Mouse (Mus musculus) embryonic facial prominence, embryonic 14.5 days (tissue): ENCODE measurements around the gene Serhl. TPM values are rescaled to one million over a fixed set of nuclear protein-coding genes. Genes with fewer than 3 reads are reported as not detected.
A peak's percentile ranks its signal among the peaks of the same experiment; 100 is the strongest.

Experiments
- ATAC-seq: fragments of 200-750 bp; cut with Nextera tagmentation; 2 replicates; pipeline ENCODE4 v1.8.0; 2017; ENCODE audit warnings: low read depth, moderate number of reproducible peaks, moderate TSS enrichment
- DNase-seq: peaks from one replicate; pipeline ENCODE4 v3.0.0-alpha.2; 2015; ENCODE audit warnings: low spot score
- H3K27ac ChIP-seq: fragments of 300-500 bp; sonication (generic); replicated peaks from 2 replicates; pipeline ENCODE4 v1.5.1; 2014; ENCODE audit warnings: low read depth, mild to moderate bottlenecking, low read length, moderate library complexity
- H3K27me3 ChIP-seq: fragments of 300-500 bp; sonication (generic); replicated peaks from 2 replicates; pipeline ENCODE4 v1.6.1; 2014; ENCODE audit warnings: low read length; ENCODE audit not compliant: control insufficient read depth, insufficient read depth
- H3K36me3 ChIP-seq: fragments of 300-500 bp; sonication (generic); 2 replicates; pipeline ENCODE4 v1.6.1; 2014; ENCODE audit warnings: low read length, mixed read lengths; ENCODE audit not compliant: control insufficient read depth, insufficient read depth
- H3K4me1 ChIP-seq: fragments of 300-500 bp; sonication (generic); 2 replicates; pipeline ENCODE4 v1.6.1; 2014; ENCODE audit warnings: antibody characterized with exemption, low read length; ENCODE audit not compliant: control insufficient read depth, insufficient read depth
- H3K4me2 ChIP-seq: fragments of 300-500 bp; sonication (generic); 2 replicates; pipeline ENCODE4 v1.6.1; 2014; ENCODE audit warnings: low read depth, mild to moderate bottlenecking, low read length, moderate library complexity, mixed read lengths
- H3K4me3 ChIP-seq: fragments of 300-500 bp; sonication (generic); 2 replicates; pipeline ENCODE4 v1.5.1; 2014; ENCODE audit warnings: low read depth, mild to moderate bottlenecking, low read length
- H3K9ac ChIP-seq: fragments of 300-500 bp; sonication (generic); 2 replicates; pipeline ENCODE4 v1.6.1; 2014; ENCODE audit warnings: low read depth, mild to moderate bottlenecking, low read length, moderate library complexity, mixed read lengths
- H3K9me3 ChIP-seq: fragments of 300-500 bp; sonication (generic); 2 replicates; pipeline ENCODE4 v1.6.1; 2016; ENCODE audit warnings: low read length; ENCODE audit not compliant: control insufficient read depth
- WGBS: fragments of 180-500 bp; shearing (Covaris S2); extraction: QIAGEN DNeasy Blood & Tissue Kit; methylation state at CpG from one replicate; pipeline ENCODE4 v1.1.7; 2014; 5-methylcytosine and 5-hydroxymethylcytosine counted together
- polyA plus RNA-seq: library from polyadenylated mRNA; unstranded; fragments of >200 nt; fragmentation: Nextera tagmentation; extraction: Ambion mirVana; gene quantifications from 2 replicates; pipeline ENCODE4 v1.2.1, GENCODE M21; 2014

Serhl gene
- polyA plus RNA-seq, 1 experiment from 2014 or later: 63.8 TPM

DNA sequence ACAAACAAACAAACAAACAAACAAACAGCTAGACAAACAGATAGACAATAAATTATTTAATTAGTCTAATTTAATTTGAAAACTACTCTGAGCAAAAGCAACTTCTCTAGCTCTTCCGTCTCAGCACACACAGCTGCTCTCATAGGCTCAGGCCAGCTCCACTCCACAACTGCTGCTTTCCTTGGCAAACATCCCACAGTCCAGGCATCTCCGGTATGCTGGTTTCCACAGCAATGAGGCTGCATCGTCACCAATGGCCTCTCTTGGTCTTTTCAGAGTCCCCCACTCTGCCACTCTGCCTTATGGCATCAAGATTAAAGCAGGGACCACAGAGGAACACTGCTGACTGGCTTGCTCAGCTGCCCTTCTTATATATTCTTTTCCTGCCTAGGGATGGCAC is 18.4 kb upstream of the Serhl start:
- Histone ChIP-seq H3K36me3 (no peaks in the 10 kb centered on the region), H3K9me3 (peaks cover 8% of the 10 kb centered on the region; the same call in 1 of the 2 replicates), H3K4me3 (no peak overlapping the region), H3K27ac (no peak overlapping the region; the same call in 1 of the 2 replicates), H3K4me1 (no peaks in the 10 kb centered on the region), H3K9ac (no peak overlapping the region), H3K4me2 (no peak overlapping the region), H3K27me3 (no peaks in the 10 kb centered on the region)
- peak; percentile 88 for ATAC-seq
- WGBS: 37% methylated on average over 3 of the region's 3 CpGs
- peak; percentile 89 for DNase-seq

DNA sequence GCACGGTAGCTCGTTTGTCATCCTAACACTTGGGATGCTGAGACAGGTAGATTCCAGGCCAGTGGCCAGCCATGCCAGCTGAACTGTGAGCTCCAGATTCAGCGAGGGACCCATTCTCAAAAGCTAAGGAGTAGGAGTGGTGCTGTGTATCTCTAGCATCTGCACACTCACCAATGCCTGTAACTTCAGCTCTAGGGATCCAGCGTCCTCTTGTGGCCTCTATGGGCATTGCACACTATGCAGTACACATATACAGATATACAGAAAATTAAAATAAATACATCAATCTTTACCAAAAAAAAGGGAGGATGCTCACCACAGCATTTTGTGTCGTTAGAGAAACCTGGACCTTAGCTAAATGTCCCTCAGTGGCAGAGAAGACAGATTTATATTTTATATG is 17.6 kb upstream of the Serhl start:
- Histone ChIP-seq H3K27ac (no peak overlapping the region), H3K4me1 (no peaks in the 10 kb centered on the region), H3K4me3 (no peak overlapping the region), H3K9me3 (peaks cover 8% of the 10 kb centered on the region; the same call in 1 of the 2 replicates), H3K4me2 (no peak overlapping the region), H3K27me3 (no peaks in the 10 kb centered on the region), H3K9ac (no peak overlapping the region), H3K36me3 (no peaks in the 10 kb centered on the region)
- ATAC-seq (no peak), DNase-seq (no peak)
- WGBS: 79% methylated on average over 5 of the region's 5 CpGs

DNA sequence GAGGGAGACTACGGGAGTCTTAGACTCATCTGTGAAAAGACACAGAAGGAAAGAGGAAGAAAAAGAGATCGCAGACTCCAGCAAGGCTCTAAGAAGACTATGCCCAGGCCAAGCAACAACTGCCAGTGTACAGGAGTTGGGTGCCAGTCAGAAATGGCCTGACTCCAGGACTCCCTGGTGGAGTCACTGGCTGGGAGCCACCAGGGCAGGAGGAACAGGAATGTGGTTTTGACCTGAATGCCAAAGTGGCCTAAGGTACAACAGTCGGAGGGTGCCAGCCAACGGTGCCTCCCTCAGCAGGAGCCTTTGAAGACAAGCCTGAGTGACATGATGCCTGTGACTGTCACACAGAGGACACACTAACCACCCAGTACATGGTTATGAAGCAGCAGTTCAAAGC is 15.1 kb upstream of the Serhl start:
- ATAC-seq (no peak), DNase-seq (no peak)
- no peak overlapping the region for H3K4me3 ChIP-seq

DNA sequence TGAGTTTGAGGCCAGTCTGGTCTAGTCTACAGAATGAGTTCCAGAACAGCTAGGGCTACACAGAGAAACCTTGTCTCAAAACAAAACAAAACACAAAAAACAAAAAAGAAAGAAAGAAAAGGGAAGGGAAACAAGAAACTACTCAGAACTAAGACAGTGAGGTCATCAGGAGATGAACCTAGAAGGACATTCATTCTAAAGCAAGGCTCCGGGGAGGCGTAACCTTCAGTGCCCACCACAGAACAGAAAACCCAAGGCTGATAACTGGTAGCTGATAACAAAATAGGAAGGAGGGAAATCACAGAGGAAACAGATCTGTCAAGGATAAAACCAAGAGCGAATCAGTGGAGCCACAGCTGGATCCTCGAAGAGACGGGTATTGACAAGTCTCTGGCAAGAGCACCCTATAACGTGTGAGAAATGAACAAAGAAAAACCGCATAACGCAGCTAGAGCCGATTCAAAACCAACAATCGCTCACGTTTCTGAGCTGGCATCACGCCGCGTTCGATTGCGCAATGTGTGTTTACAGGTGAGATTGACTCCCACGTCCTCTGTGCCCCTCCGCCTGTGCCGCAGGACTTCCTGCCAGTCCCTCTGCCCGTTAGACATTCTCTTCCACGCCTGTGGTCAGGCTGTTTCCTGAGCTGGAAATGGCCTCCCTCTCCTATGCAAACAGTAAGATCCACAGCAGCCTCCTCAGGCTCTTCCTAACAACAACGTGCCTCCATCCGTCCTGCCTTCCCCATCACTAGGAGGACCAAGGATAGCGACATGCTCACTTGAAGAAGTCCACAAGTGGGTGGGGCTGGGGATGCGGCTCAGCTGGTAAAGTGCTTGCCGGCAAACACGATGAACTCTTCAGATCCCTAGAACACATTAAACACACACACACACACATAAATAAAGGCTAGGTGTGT is 13.4 kb upstream of the Serhl start:
- no peaks in the 10 kb centered on the region for H3K4me1 ChIP-seq
- no peak for ATAC-seq

More for the DNA sequence above, 15.1 kb upstream of the Serhl start:
- Histone ChIP-seq H3K36me3 (no peaks in the 10 kb centered on the region), H3K27ac (no peak overlapping the region), H3K27me3 (no peaks in the 10 kb centered on the region), H3K9me3 (peaks cover 8% of the 10 kb centered on the region; the same call in 1 of the 2 replicates), H3K4me2 (no peak overlapping the region), H3K9ac (no peak overlapping the region), H3K4me1 (no peaks in the 10 kb centered on the region)
- WGBS: 81% methylated on average over 4 of the region's 4 CpGs

DNA sequence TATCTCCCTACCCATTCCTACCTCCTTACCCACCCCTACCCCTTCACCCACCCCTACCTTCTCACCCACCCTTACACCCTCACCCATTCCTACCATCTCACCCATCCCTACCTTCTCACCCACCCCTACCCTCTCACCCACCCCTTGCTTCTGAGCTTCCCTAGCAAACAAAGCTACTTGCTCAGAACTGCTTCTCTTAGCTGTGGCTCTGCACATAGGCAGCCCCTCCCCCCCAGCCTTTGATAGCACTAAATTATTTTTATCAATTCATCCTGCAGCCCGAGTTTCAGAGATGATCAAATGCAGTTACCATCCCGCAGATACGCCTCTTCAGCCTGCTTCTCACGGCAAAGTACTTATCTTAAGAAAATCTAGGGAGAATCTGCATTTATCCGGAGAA is 5.8 kb upstream of the Serhl start:
- Histone ChIP-seq H3K4me3 (no peak overlapping the region), H3K4me1 (no peaks in the 10 kb centered on the region), H3K27ac (no peak overlapping the region), H3K4me2 (0 out of 2 replicates have a peak overlapping the region, but pooled peaks have one; percentile 2), H3K27me3 (no peaks in the 10 kb centered on the region), H3K9me3 (no peaks in the 10 kb centered on the region), H3K9ac (no peak overlapping the region), H3K36me3 (no peaks in the 10 kb centered on the region)
- no peak for ATAC-seq
- DNase-seq: no peak
- 59% methylated on average over 5 of the region's 5 CpGs for WGBS

More for the DNA sequence above, 13.4 kb upstream of the Serhl start:
- Histone ChIP-seq H3K27ac (no peak overlapping the region), H3K27me3 (no peaks in the 10 kb centered on the region), H3K9ac (no peak overlapping the region), H3K9me3 (peaks cover 8% of the 10 kb centered on the region; the same call in 1 of the 2 replicates), H3K4me2 (no peak overlapping the region), H3K36me3 (no peaks in the 10 kb centered on the region), H3K4me3 (no peak overlapping the region)
- WGBS: 64% methylated on average over 27 of the region's 27 CpGs
- no peak for DNase-seq

DNA sequence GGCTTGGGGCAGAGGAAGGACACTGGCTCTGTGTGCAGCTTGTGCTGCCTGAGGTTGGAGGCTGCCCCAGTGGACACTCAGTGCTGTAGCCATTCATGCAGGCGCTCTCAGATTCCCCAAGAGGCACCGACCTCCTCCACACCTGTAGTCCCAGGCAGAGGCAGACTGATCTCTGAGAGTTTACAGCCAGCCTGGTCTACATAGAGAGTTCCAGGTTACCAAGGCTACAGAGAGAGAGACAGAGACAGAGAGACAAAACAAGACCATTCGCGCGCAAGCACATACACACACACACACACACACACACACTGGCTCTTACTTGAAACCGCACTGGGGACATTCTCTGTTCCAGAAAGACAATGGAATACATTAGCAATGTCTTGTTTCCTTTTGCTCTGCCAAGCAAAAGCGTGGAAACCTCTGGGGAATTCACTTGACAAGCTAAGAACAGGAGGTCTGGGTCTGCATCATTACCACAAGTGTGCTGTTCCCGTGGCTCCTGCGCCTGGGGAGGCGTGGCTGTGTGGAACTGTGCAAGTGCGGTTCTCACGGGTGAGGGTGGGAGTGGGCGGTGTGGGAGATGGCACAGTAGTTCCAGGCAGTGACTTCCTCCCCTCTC is 5.2 kb upstream of the Serhl start:
- Histone ChIP-seq H3K27me3 (peaks cover 4% of the 10 kb centered on the region), H3K4me1 (no peaks in the 10 kb centered on the region), H3K4me2 (0 out of 2 replicates have a peak overlapping the region, but pooled peaks have one; percentile 2), H3K9me3 (no peaks in the 10 kb centered on the region), H3K27ac (no peak overlapping the region), H3K36me3 (no peaks in the 10 kb centered on the region), H3K4me3 (no peak overlapping the region), H3K9ac (no peak overlapping the region)
- peak; percentile 91 for DNase-seq
- ATAC-seq: peak; percentile 77
- WGBS: 43% methylated on average over 13 of the region's 13 CpGs

DNA sequence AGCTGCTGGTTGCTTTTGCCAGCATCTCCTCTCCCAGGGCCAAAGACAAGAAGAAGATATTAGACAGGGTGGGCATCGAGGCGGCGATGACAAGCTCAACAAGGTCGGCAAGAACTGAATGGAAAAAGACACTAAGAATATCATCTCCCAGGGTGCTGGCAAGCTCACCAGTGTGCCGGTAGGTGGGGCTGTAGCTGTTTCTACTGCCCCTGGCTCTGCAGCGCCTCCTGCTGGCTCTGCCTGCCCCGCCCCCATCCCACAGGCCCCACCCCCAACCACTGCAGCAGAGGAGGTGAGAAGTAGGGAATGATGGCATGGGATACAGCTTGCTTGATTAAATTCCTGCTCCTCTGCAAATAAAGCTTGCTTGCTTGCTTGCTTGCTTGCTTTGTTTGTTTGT is 3.4 kb upstream of the Serhl start:
- Histone ChIP-seq H3K4me1 (no peaks in the 10 kb centered on the region), H3K4me2 (no peak overlapping the region), H3K4me3 (no peak overlapping the region), H3K27ac (no peak overlapping the region), H3K9ac (no peak overlapping the region), H3K27me3 (peaks cover 7% of the 10 kb centered on the region), H3K36me3 (no peaks in the 10 kb centered on the region), H3K9me3 (no peaks in the 10 kb centered on the region)
- ATAC-seq (no peak), DNase-seq (no peak)
- WGBS: 34% methylated on average over 7 of the region's 7 CpGs

DNA sequence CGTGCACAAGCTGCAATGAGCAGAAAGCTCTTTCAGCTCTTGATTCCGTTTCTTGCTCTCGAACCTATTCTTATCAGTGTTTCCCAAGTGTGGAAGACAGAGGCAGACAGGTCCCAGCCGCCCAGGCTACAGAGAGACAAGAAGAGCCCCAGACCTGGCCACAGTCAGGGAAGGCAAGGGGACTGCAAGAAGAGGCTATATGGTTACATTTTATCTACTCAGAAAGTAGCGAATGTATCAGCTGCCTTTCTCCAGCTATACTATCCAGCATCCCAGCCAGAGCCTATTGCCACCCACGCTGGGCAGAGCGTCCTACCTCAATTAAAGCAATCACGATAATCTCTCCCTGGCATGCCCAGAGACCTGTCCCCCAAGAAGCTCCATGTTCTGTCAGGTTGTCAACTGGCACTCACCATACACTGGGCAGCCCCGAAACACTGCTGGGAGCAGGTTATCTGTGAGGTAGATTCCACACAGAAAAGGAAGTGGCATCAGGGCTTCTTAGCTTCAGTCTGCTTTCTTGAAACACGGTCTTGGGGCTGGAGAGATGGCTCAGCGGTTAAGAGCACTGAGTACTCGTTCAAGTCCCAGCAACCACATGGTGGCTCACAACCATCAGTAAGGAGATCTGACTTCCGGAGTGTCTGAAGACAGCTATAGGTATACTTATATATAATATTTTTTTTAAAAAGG is 2.5 kb upstream of the Serhl start:
- no peak for DNase-seq
- Histone ChIP-seq H3K27me3 (peaks cover 7% of the 10 kb centered on the region), H3K4me2 (no peak overlapping the region), H3K9me3 (no peaks in the 10 kb centered on the region), H3K4me1 (no peaks in the 10 kb centered on the region), H3K9ac (no peak overlapping the region), H3K36me3 (no peaks in the 10 kb centered on the region), H3K4me3 (no peak overlapping the region), H3K27ac (no peak overlapping the region)
- ATAC-seq: no peak
- 85% methylated on average over 13 of the region's 13 CpGs for WGBS
